Mouse (Mus musculus): ENCODE data around the gene Glra1. TPM values are rescaled to one million over a fixed set of nuclear protein-coding genes. Genes with fewer than 3 reads are reported as not detected.
"Not testable (repeated sequence)": the region's sequence is repeated elsewhere in the genome, so short reads cannot be mapped to it uniquely, and the experiment has no call there.

The Glra1 gene
- not detected in 2 replicates for total RNA-seq (2017)

- ATAC-seq (ENCODE audit: extremely low read depth, insufficient number of reproducible peaks, low FRiP score, poor library complexity, severe bottlenecking), result no peak
Observed at GRCm38 (mm10) chr11:55607808-55608523, at the start of gene Glra1. Gene Glra1, minus strand, starts transcription at chr11:55608198.

- ATAC-seq (ENCODE audit: extremely low read depth, insufficient number of reproducible peaks, low FRiP score, poor library complexity, severe bottlenecking), result no peak
Observed at GRCm38 (mm10) chr11:55636961-55637360, 29.0 kb upstream of the Glra1 start.

GRCm38 (mm10) chr11:55633901-55634300 is 25.9 kb upstream of the Glra1 start:
- no peak for ATAC-seq (ENCODE audit: extremely low read depth, insufficient number of reproducible peaks, low FRiP score, poor library complexity, severe bottlenecking)

GRCm38 (mm10) chr11:55614631-55615030 is 6.6 kb upstream of the Glra1 start:
- not testable (repeated sequence) for ATAC-seq (ENCODE audit: extremely low read depth, insufficient number of reproducible peaks, low FRiP score, poor library complexity, severe bottlenecking)

GRCm38 (mm10) chr11:55608524-55608920 is 524 bp upstream of the Glra1 start:
- ATAC-seq (ENCODE audit: extremely low read depth, insufficient number of reproducible peaks, low FRiP score, poor library complexity, severe bottlenecking), result no peak

GRCm38 (mm10) chr11:55607066-55607807 is 761 bp downstream of the Glra1 start:
- no peak for ATAC-seq (ENCODE audit: extremely low read depth, insufficient number of reproducible peaks, low FRiP score, poor library complexity, severe bottlenecking)

- ATAC-seq (ENCODE audit: extremely low read depth, insufficient number of reproducible peaks, low FRiP score, poor library complexity, severe bottlenecking), result no peak
Observed at GRCm38 (mm10) chr11:55601447-55602065, 6.4 kb downstream of the Glra1 start.

- no peak for ATAC-seq (ENCODE audit: extremely low read depth, insufficient number of reproducible peaks, low FRiP score, poor library complexity, severe bottlenecking)
Observed at GRCm38 (mm10) chr11:55595726-55596125, 12.3 kb downstream of the Glra1 start.

GRCm38 (mm10) chr11:55594411-55594810 is 13.6 kb downstream of the Glra1 start:
- no peak for ATAC-seq (ENCODE audit: extremely low read depth, insufficient number of reproducible peaks, low FRiP score, poor library complexity, severe bottlenecking)

GRCm38 (mm10) chr11:55591194-55591593 is 16.8 kb downstream of the Glra1 start:
- ATAC-seq (ENCODE audit: extremely low read depth, insufficient number of reproducible peaks, low FRiP score, poor library complexity, severe bottlenecking), result no peak

- no peak for ATAC-seq (ENCODE audit: extremely low read depth, insufficient number of reproducible peaks, low FRiP score, poor library complexity, severe bottlenecking)
Observed at GRCm38 (mm10) chr11:55589376-55590167, 18.4 kb downstream of the Glra1 start.

GRCm38 (mm10) chr11:55574397-55574796 is 33.6 kb downstream of the Glra1 start:
- ATAC-seq (ENCODE audit: extremely low read depth, insufficient number of reproducible peaks, low FRiP score, poor library complexity, severe bottlenecking), result no peak

GRCm38 (mm10) chr11:55571144-55571543 is 36.9 kb downstream of the Glra1 start:
- no peak for ATAC-seq (ENCODE audit: extremely low read depth, insufficient number of reproducible peaks, low FRiP score, poor library complexity, severe bottlenecking)

GRCm38 (mm10) chr11:55566309-55567099 is 41.5 kb downstream of the Glra1 start:
- ATAC-seq (ENCODE audit: extremely low read depth, insufficient number of reproducible peaks, low FRiP score, poor library complexity, severe bottlenecking), result no peak

GRCm38 (mm10) chr11:55545690-55546089 is 62.3 kb downstream of the Glra1 start:
- ATAC-seq (ENCODE audit: extremely low read depth, insufficient number of reproducible peaks, low FRiP score, poor library complexity, severe bottlenecking), result no peak

GRCm38 (mm10) chr11:55542671-55543070 is 65.3 kb downstream of the Glra1 start:
- ATAC-seq (ENCODE audit: extremely low read depth, insufficient number of reproducible peaks, low FRiP score, poor library complexity, severe bottlenecking), result no peak

GRCm38 (mm10) chr11:55542128-55542527 is 65.9 kb downstream of the Glra1 start:
- no peak for ATAC-seq (ENCODE audit: extremely low read depth, insufficient number of reproducible peaks, low FRiP score, poor library complexity, severe bottlenecking)

- ATAC-seq (ENCODE audit: extremely low read depth, insufficient number of reproducible peaks, low FRiP score, poor library complexity, severe bottlenecking), result no peak
Observed at GRCm38 (mm10) chr11:55534766-55535165, 73.2 kb downstream of the Glra1 start.
